Mouse (Mus musculus): Measurements from ENCODE around the gene Akt3. TPM values are rescaled to one million over a fixed set of nuclear protein-coding genes. Genes with fewer than 3 reads are reported as not detected.

Akt3 gene
- polyA plus RNA-seq, 1 experiment from 2014 or later, result 0.66 TPM

GRCm38 (mm10) chr1:177126674-177127073 is 131.3 kb downstream of the Akt3 start:
- no peak overlapping the region for H3K9ac ChIP-seq
- 74% methylated on average over 8 of the region's 8 CpGs for WGBS (ENCODE audit: insufficient replicate concordance)
- H3K27ac ChIP-seq, result no peak overlapping the region
- no peak overlapping the region for H3K4me3 ChIP-seq (replicated peaks)
- no peaks in the 10 kb centered on the region for H3K36me3 ChIP-seq
- H3K9me3 ChIP-seq (replicated peaks), result no peaks in the 10 kb centered on the region
- ATAC-seq (ENCODE audit: low read depth), result no peak
- no peaks in the 10 kb centered on the region for H3K4me1 ChIP-seq (replicated peaks)
- H3K4me2 ChIP-seq, result no peak overlapping the region
- no peak for DNase-seq
- H3K27me3 ChIP-seq, result no peaks in the 10 kb centered on the region

- Histone ChIP-seq H3K9me3 (replicated peaks) (no peaks in the 10 kb centered on the region), H3K9ac (no peak overlapping the region), H3K4me3 (replicated peaks) (no peak overlapping the region), H3K27ac (no peak overlapping the region), H3K4me2 (no peak overlapping the region), H3K36me3 (no peaks in the 10 kb centered on the region), H3K4me1 (replicated peaks) (no peaks in the 10 kb centered on the region), H3K27me3 (no peaks in the 10 kb centered on the region)
- WGBS (ENCODE audit: insufficient replicate concordance), result 62% methylated on average over 2 of the region's 2 CpGs
- ATAC-seq (ENCODE audit: low read depth) (no peak), DNase-seq (no peak)
Measured at GRCm38 (mm10) chr1:177110665-177111271, 147.2 kb downstream of the Akt3 start.

GRCm38 (mm10) chr1:177090465-177090864 is 167.5 kb downstream of the Akt3 start:
- 83% methylated on average over 5 of the region's 5 CpGs for WGBS (ENCODE audit: insufficient replicate concordance)
- no peak overlapping the region for H3K27ac ChIP-seq
- no peak overlapping the region for H3K9ac ChIP-seq
- no peak for DNase-seq
- no peak overlapping the region for H3K4me2 ChIP-seq
- no peaks in the 10 kb centered on the region for H3K36me3 ChIP-seq
- no peaks in the 10 kb centered on the region for H3K27me3 ChIP-seq
- no peak overlapping the region for H3K4me3 ChIP-seq (replicated peaks)
- no peaks in the 10 kb centered on the region for H3K9me3 ChIP-seq (replicated peaks)
- no peak for ATAC-seq (ENCODE audit: low read depth)
- H3K4me1 ChIP-seq (replicated peaks), result no peaks in the 10 kb centered on the region

GRCm38 (mm10) chr1:177089515-177089914 is 168.5 kb downstream of the Akt3 start:
- Histone ChIP-seq H3K36me3 (no peaks in the 10 kb centered on the region), H3K4me1 (replicated peaks) (no peaks in the 10 kb centered on the region), H3K27ac (no peak overlapping the region), H3K9ac (no peak overlapping the region), H3K4me3 (replicated peaks) (no peak overlapping the region), H3K27me3 (no peaks in the 10 kb centered on the region), H3K9me3 (replicated peaks) (no peaks in the 10 kb centered on the region), H3K4me2 (no peak overlapping the region)
- 19% methylated on average over 3 of the region's 3 CpGs for WGBS (ENCODE audit: insufficient replicate concordance)
- ATAC-seq (ENCODE audit: low read depth) (no peak), DNase-seq (no peak)

GRCm38 (mm10) chr1:177089048-177089447 is 169.0 kb downstream of the Akt3 start:
- Histone ChIP-seq H3K36me3 (no peaks in the 10 kb centered on the region), H3K4me1 (replicated peaks) (no peaks in the 10 kb centered on the region), H3K9ac (no peak overlapping the region), H3K27ac (no peak overlapping the region), H3K4me2 (no peak overlapping the region), H3K27me3 (no peaks in the 10 kb centered on the region), H3K9me3 (replicated peaks) (no peaks in the 10 kb centered on the region), H3K4me3 (replicated peaks) (no peak overlapping the region)
- 36% methylated on average over 4 of the region's 4 CpGs for WGBS (ENCODE audit: insufficient replicate concordance)
- DNase-seq (no peak), ATAC-seq (ENCODE audit: low read depth) (no peak)

- ATAC-seq (ENCODE audit: low read depth), result peak; percentile 87
- H3K4me1 ChIP-seq (replicated peaks), result peaks cover 7% of the 10 kb centered on the region
- H3K36me3 ChIP-seq, result no peaks in the 10 kb centered on the region
- no peak overlapping the region for H3K4me3 ChIP-seq (replicated peaks)
- no peak overlapping the region for H3K9ac ChIP-seq
- WGBS (ENCODE audit: insufficient replicate concordance), result 48% methylated on average over 1 of the region's 1 CpGs
- H3K27me3 ChIP-seq, result no peaks in the 10 kb centered on the region
- no peak overlapping the region for H3K4me2 ChIP-seq
- no peak for DNase-seq
- no peaks in the 10 kb centered on the region for H3K9me3 ChIP-seq (replicated peaks)
- H3K27ac ChIP-seq, result no peak overlapping the region
Measured at GRCm38 (mm10) chr1:177081957-177082645, 175.9 kb downstream of the Akt3 start.

GRCm38 (mm10) chr1:177069161-177069560 is 188.8 kb downstream of the Akt3 start:
- Histone ChIP-seq H3K27ac (no peak overlapping the region), H3K4me1 (replicated peaks) (no peaks in the 10 kb centered on the region), H3K9ac (no peak overlapping the region), H3K27me3 (no peaks in the 10 kb centered on the region), H3K36me3 (no peaks in the 10 kb centered on the region), H3K9me3 (replicated peaks) (no peaks in the 10 kb centered on the region), H3K4me3 (replicated peaks) (no peak overlapping the region), H3K4me2 (no peak overlapping the region)
- WGBS (ENCODE audit: insufficient replicate concordance), result 67% methylated on average over 2 of the region's 2 CpGs
- DNase-seq, result no peak
- no peak for ATAC-seq (ENCODE audit: low read depth)

GRCm38 (mm10) chr1:177067123-177067646 is 190.8 kb downstream of the Akt3 start:
- Histone ChIP-seq H3K9ac (no peak overlapping the region), H3K4me1 (replicated peaks) (no peaks in the 10 kb centered on the region), H3K4me3 (replicated peaks) (no peak overlapping the region), H3K4me2 (no peak overlapping the region), H3K27ac (no peak overlapping the region), H3K27me3 (no peaks in the 10 kb centered on the region), H3K9me3 (replicated peaks) (no peaks in the 10 kb centered on the region), H3K36me3 (no peaks in the 10 kb centered on the region)
- ATAC-seq (ENCODE audit: low read depth) (no peak), DNase-seq (no peak)
- WGBS (ENCODE audit: insufficient replicate concordance), result 68% methylated on average over 8 of the region's 8 CpGs

GRCm38 (mm10) chr1:177065732-177066131 is 192.3 kb downstream of the Akt3 start:
- H3K9ac ChIP-seq, result no peak overlapping the region
- H3K9me3 ChIP-seq (replicated peaks), result no peaks in the 10 kb centered on the region
- no peaks in the 10 kb centered on the region for H3K36me3 ChIP-seq
- H3K4me2 ChIP-seq, result no peak overlapping the region
- no peaks in the 10 kb centered on the region for H3K4me1 ChIP-seq (replicated peaks)
- no peaks in the 10 kb centered on the region for H3K27me3 ChIP-seq
- DNase-seq (no peak), ATAC-seq (ENCODE audit: low read depth) (no peak)
- no peak overlapping the region for H3K27ac ChIP-seq
- H3K4me3 ChIP-seq (replicated peaks), result no peak overlapping the region

- Histone ChIP-seq H3K4me2 (no peak overlapping the region), H3K9me3 (replicated peaks) (no peaks in the 10 kb centered on the region), H3K4me1 (replicated peaks) (no peaks in the 10 kb centered on the region), H3K36me3 (no peaks in the 10 kb centered on the region), H3K9ac (no peak overlapping the region), H3K4me3 (replicated peaks) (no peak overlapping the region), H3K27ac (no peak overlapping the region), H3K27me3 (no peaks in the 10 kb centered on the region)
- no peak for DNase-seq
- 65% methylated on average over 2 of the region's 2 CpGs for WGBS (ENCODE audit: insufficient replicate concordance)
- no peak for ATAC-seq (ENCODE audit: low read depth)
Measured at GRCm38 (mm10) chr1:177061761-177062160, 196.2 kb downstream of the Akt3 start.

- no peak overlapping the region for H3K9ac ChIP-seq
- no peak overlapping the region for H3K4me2 ChIP-seq
- no peak overlapping the region for H3K27ac ChIP-seq
- no peaks in the 10 kb centered on the region for H3K36me3 ChIP-seq
- no peak overlapping the region for H3K4me3 ChIP-seq (replicated peaks)
- DNase-seq (no peak), ATAC-seq (ENCODE audit: low read depth) (no peak)
- WGBS (ENCODE audit: insufficient replicate concordance), result 67% methylated on average over 2 of the region's 2 CpGs
- H3K4me1 ChIP-seq (replicated peaks), result no peaks in the 10 kb centered on the region
- no peaks in the 10 kb centered on the region for H3K27me3 ChIP-seq
- no peaks in the 10 kb centered on the region for H3K9me3 ChIP-seq (replicated peaks)
Measured at GRCm38 (mm10) chr1:177054891-177055290, 203.1 kb downstream of the Akt3 start.

Measured in liver, embryonic 13.5 days (tissue).